Mouse (Mus musculus): Measurements from ENCODE around the gene Midn. TPM values are rescaled to one million over a fixed set of nuclear protein-coding genes. Genes with fewer than 3 reads are reported as not detected.
A peak's percentile ranks its signal among the peaks of the same experiment; 100 is the strongest.

The Midn gene
- polyA plus RNA-seq, 1 experiment = 53.2 TPM

GRCm38 (mm10) chr10:80136952-80137625 is 11.0 kb upstream of the Midn start:
- peaks cover 4% of the 10 kb centered on the region; the same call in 1 of the 2 replicates for H3K4me1 ChIP-seq (ENCODE audit: control insufficient read depth, insufficient read depth, low read length)
- H3K4me3 ChIP-seq (replicated peaks; ENCODE audit: control insufficient read depth, low read depth, low read length) = no peak overlapping the region
- H3K27ac ChIP-seq (ENCODE audit: control insufficient read depth, insufficient read depth, low read depth, low read length, poor library complexity) = no peak overlapping the region
- no peak for TF ChIP-seq POLR2A (IDR thresholded peaks at IDR 0.05; ENCODE audit: borderline replicate concordance, control insufficient read depth, low read depth, low read length)
- no peak for TF ChIP-seq CTCF (IDR thresholded peaks at IDR 0.05; ENCODE audit: control insufficient read depth, insufficient read depth, low read length)
- 23% methylated on average over 29 of the region's 29 CpGs for WGBS

DNA sequence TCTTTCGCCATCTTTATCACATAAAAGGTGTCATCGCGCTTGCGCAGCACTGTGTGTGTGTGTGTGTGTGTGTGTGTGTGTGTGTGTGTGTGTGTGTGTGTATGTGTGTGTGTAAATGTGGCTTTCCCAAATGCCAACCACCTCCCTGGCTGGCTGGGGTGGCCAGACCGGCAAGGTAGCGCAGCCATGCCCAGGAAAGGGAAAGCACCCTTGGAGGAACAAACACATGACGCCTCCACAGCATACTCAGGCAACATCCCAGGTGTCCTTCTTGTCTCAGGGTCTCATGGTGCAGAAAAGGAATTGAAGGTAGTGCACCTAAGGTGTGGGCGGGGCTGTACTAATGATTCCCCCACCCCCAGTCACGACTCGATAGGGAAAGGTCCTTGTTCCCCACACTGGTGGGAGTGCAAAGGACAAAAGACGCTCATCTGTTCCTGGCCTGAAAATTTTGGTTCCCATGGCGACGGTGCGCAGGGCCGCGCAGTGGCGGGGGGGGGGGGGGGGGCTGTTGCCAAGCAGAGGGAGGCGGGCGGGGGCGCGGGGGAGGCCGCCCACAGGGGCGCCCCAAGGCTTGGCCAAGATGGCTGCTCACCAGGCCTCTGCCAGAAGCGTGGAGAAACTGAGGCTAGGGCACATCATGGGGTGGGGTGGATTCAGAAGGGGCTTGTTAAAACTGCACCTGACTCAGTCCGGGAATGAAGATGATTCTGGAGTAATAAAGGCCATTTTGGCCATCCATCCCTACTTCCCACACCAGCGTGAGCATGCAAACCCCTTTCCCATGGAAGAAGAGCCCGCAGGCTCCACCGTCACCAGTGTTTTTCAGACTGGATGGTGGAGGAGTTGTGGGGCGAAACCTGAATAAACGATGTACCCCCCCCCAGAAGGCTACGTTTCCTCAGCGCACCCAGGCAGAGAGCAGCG is 10.2 kb upstream of the Midn start:
- TF ChIP-seq CTCF (IDR thresholded peaks at IDR 0.05; ENCODE audit: control insufficient read depth, insufficient read depth, low read length) (no peak), POLR2A (IDR thresholded peaks at IDR 0.05; ENCODE audit: borderline replicate concordance, control insufficient read depth, low read depth, low read length) (no peak)
- Histone ChIP-seq H3K4me3 (replicated peaks; ENCODE audit: control insufficient read depth, low read depth, low read length) (no peak overlapping the region), H3K27ac (ENCODE audit: control insufficient read depth, insufficient read depth, low read depth, low read length, poor library complexity) (no peak overlapping the region), H3K4me1 (ENCODE audit: control insufficient read depth, insufficient read depth, low read length) (peaks cover 5% of the 10 kb centered on the region; the same call in 1 of the 2 replicates)
- WGBS = 9% methylated on average over 33 of the region's 33 CpGs

DNA sequence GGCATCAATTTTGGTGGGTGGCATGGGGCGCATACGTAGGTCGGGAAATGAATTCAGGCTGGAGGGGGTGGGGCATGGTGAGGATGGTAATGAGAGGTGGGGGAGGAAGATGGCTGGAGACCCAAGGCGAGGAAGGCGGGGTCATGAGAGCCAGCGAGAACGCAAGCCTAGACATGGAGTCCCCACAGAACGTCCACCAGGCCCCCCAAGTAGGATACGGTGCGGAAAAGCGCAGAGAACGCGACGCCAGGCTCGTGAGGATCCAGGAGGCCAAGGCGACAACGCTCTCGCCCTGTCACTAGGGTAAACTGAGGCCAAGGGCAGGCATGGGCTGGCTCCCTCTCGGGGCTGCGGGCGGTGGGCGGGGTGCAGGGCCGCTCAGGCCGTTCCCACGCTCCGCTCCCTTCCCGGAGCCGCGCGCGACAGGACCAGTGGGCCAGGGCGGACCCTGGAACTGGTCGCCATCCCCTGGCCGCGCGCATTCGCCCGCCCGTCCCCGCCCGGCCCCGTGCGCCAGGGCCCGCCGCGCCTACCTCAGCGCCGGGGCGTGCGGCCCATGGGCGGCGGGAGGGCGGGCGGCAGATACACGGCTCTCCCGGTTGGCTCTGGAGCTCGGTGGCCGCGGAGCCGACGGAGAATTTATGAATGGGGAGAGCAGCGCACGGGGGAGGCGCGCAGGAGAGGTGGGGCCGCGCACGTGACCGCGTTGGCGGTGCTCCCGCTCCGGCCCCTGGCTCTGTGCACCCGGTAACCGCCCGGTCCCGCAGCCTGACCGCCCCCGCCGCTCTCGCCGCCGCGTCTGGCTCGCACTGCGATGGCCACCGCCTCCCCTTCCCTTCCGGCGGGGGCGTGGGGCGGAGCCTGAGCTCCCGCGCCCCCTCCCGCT is 9.3 kb upstream of the Midn start, which contains the start of gene Atp5d:
Atp5d (plus strand) TSS at position 80 of the 886 bp plus-strand sequence.
- H3K4me3 ChIP-seq (replicated peaks; ENCODE audit: control insufficient read depth, low read depth, low read length) = peak within 1 kb of the TSS; percentile 25
- TF ChIP-seq CTCF (IDR thresholded peaks at IDR 0.05; ENCODE audit: control insufficient read depth, insufficient read depth, low read length) = no peak
- TF ChIP-seq POLR2A (IDR thresholded peaks at IDR 0.05; ENCODE audit: borderline replicate concordance, control insufficient read depth, low read depth, low read length) = no peak
- peak within 1 kb of the TSS; percentile 2; the same call in 1 of the 2 replicates for H3K27ac ChIP-seq (ENCODE audit: control insufficient read depth, insufficient read depth, low read depth, low read length, poor library complexity)
- WGBS = under 1% methylated on average over 89 of the region's 94 CpGs
- H3K4me1 ChIP-seq (ENCODE audit: control insufficient read depth, insufficient read depth, low read length) = peaks cover 5% of the 10 kb centered on the region; the same call in 1 of the 2 replicates

- Histone ChIP-seq H3K4me3 (replicated peaks; ENCODE audit: control insufficient read depth, low read depth, low read length) (no peak overlapping the region), H3K4me1 (ENCODE audit: control insufficient read depth, insufficient read depth, low read length) (peaks cover 5% of the 10 kb centered on the region; the same call in 1 of the 2 replicates), H3K27ac (ENCODE audit: control insufficient read depth, insufficient read depth, low read depth, low read length, poor library complexity) (no peak overlapping the region)
- 1% methylated on average over 10 of the region's 10 CpGs for WGBS
- TF ChIP-seq CTCF (IDR thresholded peaks at IDR 0.05; ENCODE audit: control insufficient read depth, insufficient read depth, low read length) (no peak), POLR2A (IDR thresholded peaks at IDR 0.05; ENCODE audit: borderline replicate concordance, control insufficient read depth, low read depth, low read length) (no peak)
Measured at GRCm38 (mm10) chr10:80139439-80139775, 8.7 kb upstream of the Midn start.

GRCm38 (mm10) chr10:80139975-80140665 is 8.0 kb upstream of the Midn start:
- WGBS = 78% methylated on average over 11 of the region's 11 CpGs
- H3K4me3 ChIP-seq (replicated peaks; ENCODE audit: control insufficient read depth, low read depth, low read length) = no peak overlapping the region
- peaks cover 5% of the 10 kb centered on the region; the same call in 1 of the 2 replicates for H3K4me1 ChIP-seq (ENCODE audit: control insufficient read depth, insufficient read depth, low read length)
- H3K27ac ChIP-seq (ENCODE audit: control insufficient read depth, insufficient read depth, low read depth, low read length, poor library complexity) = no peak overlapping the region
- TF ChIP-seq POLR2A (IDR thresholded peaks at IDR 0.05; ENCODE audit: borderline replicate concordance, control insufficient read depth, low read depth, low read length) = no peak
- no peak for TF ChIP-seq CTCF (IDR thresholded peaks at IDR 0.05; ENCODE audit: control insufficient read depth, insufficient read depth, low read length)

GRCm38 (mm10) chr10:80140666-80141035 is 7.4 kb upstream of the Midn start, which contains the start of gene Cbarp:
TSS of gene Cbarp (minus strand) at chr10:80140835.
- peaks cover 5% of the 10 kb centered on the region; the same call in 1 of the 2 replicates for H3K4me1 ChIP-seq (ENCODE audit: control insufficient read depth, insufficient read depth, low read length)
- peak within 1 kb of the TSS; percentile 43 for H3K27ac ChIP-seq (ENCODE audit: control insufficient read depth, insufficient read depth, low read depth, low read length, poor library complexity)
- H3K4me3 ChIP-seq (replicated peaks; ENCODE audit: control insufficient read depth, low read depth, low read length) = peak within 1 kb of the TSS; percentile 47
- WGBS = 84% methylated on average over 10 of the region's 10 CpGs
- TF ChIP-seq CTCF (IDR thresholded peaks at IDR 0.05; ENCODE audit: control insufficient read depth, insufficient read depth, low read length) = no peak
- no peak for TF ChIP-seq POLR2A (IDR thresholded peaks at IDR 0.05; ENCODE audit: borderline replicate concordance, control insufficient read depth, low read depth, low read length)

DNA sequence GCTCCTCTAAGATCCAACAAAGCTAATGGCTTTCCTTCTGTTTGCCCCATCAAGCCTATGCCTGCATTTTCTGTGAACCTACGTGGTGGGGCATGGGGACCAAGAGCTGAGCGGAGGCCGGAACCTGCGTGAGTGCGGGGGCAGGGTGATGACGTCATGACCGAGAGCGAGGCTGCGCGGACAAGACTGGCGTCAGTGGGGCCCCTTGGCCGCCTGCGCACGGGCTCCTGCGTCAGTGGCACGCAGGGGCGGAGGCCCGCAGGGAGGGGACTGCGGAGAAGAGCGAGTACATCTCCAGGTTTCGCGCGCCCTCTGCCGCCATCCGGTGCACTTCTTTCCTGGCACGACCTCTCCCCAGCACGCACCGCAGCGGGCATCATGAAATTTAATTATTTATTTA is 6.8 kb upstream of the Midn start:
- Histone ChIP-seq H3K4me1 (ENCODE audit: control insufficient read depth, insufficient read depth, low read length) (peaks cover 6% of the 10 kb centered on the region; the same call in 1 of the 2 replicates), H3K4me3 (replicated peaks; ENCODE audit: control insufficient read depth, low read depth, low read length) (peak overlapping the region; percentile 47), H3K27ac (ENCODE audit: control insufficient read depth, insufficient read depth, low read depth, low read length, poor library complexity) (peak overlapping the region; percentile 43)
- TF ChIP-seq POLR2A (IDR thresholded peaks at IDR 0.05; ENCODE audit: borderline replicate concordance, control insufficient read depth, low read depth, low read length) (peak; percentile 48; the same call in 1 of the 2 replicates), CTCF (IDR thresholded peaks at IDR 0.05; ENCODE audit: control insufficient read depth, insufficient read depth, low read length) (peak; percentile 83)
- WGBS = under 1% methylated on average over 29 of the region's 29 CpGs
